Mouse (Mus musculus) v-Abl transformed pro-B cells (cell line): ENCODE data around the gene Wdfy4.

Experiments
- in situ Hi-C, 2 experiments: fragments of 400-800 bp; cut with MboI; formaldehyde crosslinking; loops; one replicate each; pipeline ENCODE4 v1.15.1; 2025; ENCODE audit not compliant: unreplicated experiment in 2 of 2

The Wdfy4 gene

DNA sequence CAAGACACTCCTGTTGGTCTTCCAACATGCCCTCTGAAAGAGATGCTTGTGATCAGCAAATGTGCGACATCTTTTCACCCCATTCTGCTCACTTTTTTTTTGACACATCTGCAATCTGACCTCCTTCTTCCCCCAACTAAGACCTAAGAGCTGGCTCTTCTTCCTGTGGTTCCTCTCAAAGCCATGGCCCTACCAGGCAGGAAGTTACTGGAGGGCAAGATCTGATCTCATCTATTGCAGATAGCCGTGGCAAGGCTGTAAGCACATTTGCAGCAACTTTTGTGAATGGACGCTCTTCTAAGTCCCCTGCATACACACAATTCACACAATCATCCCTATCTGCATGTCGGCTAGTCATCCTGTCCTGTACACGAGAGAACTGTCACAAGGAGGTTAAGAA lies 85.4 kb downstream of the Wdfy4 start:
- in situ Hi-C loops: loop anchor here in 1 of 2 experiments (5.0 to 25.0 kb wide), 2 partner anchors 78 to 338 kb away; no protein-coding TSS in a partner anchor

DNA sequence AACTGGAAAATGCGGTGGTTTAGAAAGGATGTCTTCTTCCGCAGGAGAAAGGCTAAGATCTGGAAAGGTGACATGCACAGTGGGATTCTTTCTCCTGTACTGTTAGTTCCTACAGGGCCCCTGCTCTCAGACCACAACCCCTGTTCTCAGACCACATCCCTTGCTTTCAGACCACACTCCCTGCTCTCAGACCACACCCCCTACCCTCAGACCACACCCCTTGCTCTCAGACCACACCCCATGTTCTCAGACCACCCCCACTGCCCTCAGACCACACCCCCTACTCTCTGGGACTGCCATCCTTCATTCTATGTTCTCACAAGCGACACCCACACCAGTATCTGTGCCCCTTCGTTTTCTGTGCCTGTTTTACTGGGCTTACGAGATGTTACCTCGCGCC lies 86.2 kb downstream of the Wdfy4 start:
- in situ Hi-C loops: loop anchor here in 1 of 2 experiments (5.0 kb wide), 1 partner anchor 77 kb away; no protein-coding TSS in a partner anchor

DNA sequence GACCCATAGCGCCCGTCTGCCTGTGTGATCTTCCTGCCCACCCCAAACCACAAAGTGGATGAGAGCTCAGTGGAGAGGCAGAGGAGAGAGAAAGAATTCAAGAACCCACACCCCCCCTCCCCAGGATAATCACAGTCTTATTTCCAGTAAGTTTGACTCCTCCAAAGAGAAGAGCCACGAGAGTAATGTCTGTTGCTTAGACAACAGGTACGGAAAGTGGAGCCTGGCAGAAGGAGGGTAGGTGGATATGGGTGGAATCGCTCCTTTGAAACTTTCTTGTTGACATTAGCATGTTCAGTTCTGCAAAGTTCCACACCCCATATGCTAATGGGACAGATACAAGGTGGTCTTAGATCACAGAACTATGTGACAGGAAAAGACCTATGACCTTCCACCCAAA lies 88.8 kb downstream of the Wdfy4 start:
- in situ Hi-C loops: loop anchor here in 1 of 2 experiments (5.0 kb wide), 1 partner anchor 74 kb away; no protein-coding TSS in a partner anchor

DNA sequence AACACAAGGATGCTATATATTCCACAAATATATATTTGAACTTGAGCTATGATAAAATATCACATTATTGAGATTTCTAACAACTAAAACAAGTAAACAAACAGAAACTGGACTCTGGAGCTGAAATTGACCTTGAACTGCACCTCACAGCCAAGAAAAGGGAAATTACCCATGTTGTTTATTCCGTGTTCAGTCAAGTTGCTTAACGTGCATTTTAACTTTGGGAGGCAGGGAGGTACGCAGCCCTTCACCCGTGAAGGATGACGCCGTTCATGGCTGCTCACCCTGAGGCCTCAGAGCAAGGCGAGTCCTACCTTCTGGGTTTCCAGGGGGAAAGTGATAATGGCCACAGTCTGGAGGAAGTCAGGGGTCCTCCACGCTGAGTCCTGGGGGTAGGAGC lies 102.0 kb downstream of the Wdfy4 start:
- in situ Hi-C loops: no loop called here

DNA sequence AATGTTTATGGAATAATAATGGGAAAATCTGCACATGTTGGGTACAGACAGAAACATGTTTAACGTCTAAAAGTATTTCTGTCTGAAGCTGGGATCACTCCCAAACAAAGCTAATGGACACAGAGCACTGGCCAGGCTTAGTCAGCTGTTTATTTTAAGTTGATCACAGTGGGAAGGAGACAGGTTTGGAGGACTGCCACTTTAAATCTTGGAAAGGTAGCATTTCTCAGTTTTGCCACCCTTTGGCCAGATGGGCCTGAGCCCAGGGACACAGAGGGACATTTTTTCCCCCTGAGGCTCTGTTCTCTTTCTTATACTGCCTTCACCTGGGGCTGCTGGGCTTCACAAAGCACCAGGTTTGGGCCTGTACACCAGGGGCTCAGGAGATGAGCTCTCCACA lies 103.0 kb downstream of the Wdfy4 start:
- in situ Hi-C loops: no loop called here

DNA sequence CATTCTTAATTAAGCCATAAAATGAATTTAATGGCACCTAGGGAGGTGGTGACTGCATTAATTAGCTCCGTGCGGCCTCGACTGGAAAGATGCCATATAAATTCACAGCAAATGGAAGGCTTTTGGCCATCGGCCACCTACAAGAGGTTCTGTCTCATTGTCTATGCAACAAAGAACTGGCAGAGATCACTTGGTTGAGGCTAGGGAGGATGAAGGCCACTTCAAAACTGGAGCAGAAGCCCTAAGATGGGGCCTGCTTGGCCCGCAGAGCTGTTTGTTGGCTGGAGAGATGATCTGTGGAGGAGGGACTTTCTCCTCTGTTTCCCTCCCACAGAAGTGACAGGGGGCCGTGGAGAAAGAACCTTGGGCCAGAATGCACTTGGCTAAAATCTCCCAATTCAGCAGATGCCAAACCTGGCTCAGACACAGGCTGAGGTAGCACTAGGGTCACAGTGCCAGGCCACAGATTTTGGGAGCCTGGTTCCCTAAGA lies 103.9 kb downstream of the Wdfy4 start:
- in situ Hi-C loops: no loop called here

DNA sequence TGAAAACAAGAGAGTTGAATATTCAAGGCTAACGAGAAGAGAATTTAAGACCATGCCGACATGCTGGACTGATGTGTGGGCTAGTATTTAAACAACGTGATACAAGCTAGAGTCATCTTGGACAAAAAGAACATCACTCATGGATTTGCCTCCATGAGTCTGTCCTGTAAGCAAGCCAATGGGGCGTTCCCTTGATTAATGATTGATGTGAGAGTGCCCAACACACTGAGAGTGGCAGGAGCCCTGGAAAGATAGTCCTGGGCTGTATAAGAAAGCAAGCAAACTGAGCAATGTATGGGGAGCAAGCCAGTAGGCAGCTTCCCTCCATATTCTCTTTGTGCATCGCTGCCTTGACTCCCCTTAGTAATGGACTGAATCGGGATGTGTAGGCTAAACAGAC lies 106.7 kb downstream of the Wdfy4 start:
- in situ Hi-C loops: no loop called here

DNA sequence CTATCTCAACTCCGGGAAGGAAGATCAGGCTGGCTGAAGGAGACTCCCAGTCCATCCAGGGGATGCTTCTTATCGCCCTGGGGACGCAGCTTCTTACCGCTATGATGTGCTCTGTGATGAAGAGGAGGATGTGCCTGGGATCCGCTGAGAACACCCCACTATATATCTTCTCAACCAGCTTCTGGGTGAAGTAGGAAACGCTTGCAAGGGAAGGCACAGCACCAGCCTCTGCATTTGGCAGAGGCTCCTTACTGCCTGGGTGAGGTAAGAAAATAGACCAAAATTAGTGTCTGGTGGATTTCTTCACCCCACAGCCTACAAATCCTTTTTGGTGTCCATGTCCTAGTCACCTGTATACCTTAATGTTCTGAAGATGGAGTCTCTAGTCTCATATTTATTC lies 107.2 kb downstream of the Wdfy4 start:
- in situ Hi-C loops: no loop called here

DNA sequence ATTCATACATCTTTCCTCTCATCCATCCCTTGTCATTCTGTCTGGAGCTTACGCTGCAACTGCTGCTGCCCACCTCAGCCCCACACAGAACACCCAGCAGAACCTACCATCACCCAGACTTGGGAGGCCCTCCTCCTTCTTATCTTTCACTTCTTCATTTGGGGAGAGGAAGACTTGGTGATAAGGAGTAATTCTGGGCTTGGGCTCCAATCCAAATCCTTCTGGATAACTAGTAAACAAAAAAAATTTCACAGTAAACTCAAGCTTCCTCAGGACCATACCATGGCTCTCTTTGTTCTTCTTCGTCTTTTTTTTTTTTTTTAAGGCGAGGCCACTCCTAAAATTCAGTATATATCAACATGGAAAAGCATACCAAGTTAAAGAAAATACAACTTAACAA lies 112.0 kb downstream of the Wdfy4 start:
- in situ Hi-C loops: loop anchor here in 1 of 2 experiments (25.0 kb wide), 1 partner anchor 1586 kb away; the partner anchor contains the start of genes Eaf1 and Mettl6

DNA sequence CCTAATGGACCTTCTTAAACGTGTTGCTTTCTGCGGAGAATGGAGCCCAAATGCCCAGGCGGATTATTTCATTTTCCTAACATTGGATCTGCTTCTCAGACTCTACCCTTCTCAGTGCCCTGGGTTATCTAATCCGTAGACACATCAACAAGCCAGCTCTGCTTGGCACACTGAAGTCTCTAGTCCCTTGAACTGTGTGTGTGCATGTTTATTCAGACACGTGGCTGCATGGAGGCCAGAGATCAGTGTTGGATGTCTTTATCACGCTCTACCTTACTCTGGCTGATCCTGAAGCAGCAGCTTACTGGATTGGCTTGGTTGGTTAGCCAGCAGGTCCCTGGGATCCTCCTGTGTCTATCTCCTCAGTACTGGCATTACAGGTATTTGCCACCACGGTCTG lies 113.0 kb downstream of the Wdfy4 start:
- in situ Hi-C loops: loop anchor here in 1 of 2 experiments (25.0 kb wide), 1 partner anchor 1585 kb away; the partner anchor contains the start of genes Eaf1 and Mettl6

DNA sequence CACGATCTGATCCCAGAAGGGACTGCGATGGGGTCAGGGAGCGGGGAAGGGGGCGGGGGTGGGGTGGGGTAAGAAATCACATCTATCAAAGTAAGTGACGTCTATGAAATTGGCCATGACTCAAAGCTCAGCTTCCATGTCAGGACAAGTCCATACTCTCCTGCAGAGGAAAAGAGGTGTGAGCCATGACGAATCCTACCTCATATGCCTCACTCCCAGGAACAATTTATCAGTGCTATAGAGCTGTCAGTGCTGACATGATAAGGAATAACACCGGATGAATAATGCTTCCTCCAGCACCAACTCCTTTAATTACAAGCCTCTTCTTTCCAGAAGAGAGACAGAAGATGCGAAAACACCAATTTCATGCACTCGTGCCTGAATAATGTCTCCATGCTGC lies 117.6 kb downstream of the Wdfy4 start:
- in situ Hi-C loops: loop anchor here in 1 of 2 experiments (25.0 kb wide), 1 partner anchor 1580 kb away; the partner anchor contains the start of genes Eaf1 and Mettl6

DNA sequence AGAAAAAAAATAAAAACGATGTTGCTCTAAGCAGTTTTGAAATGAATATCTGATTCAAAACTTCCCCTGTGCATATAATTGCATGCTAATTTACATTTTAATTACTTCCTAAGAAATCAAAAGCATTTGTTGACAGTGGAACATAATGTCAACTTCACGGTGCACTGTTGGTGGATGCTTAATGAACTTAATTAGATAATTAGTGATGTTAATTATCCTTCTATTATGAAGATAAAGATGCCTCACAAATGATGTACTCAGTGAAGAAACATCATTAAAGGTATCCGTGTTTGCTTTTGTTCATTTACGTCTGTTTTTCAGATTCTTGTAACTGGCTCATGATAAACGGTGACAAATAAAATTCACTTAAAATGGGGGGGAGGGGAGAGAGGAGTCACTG lies 122.3 kb downstream of the Wdfy4 start:
- in situ Hi-C loops: loop anchor here in 1 of 2 experiments (25.0 kb wide), 1 partner anchor 1576 kb away; the partner anchor contains the start of genes Eaf1 and Mettl6

DNA sequence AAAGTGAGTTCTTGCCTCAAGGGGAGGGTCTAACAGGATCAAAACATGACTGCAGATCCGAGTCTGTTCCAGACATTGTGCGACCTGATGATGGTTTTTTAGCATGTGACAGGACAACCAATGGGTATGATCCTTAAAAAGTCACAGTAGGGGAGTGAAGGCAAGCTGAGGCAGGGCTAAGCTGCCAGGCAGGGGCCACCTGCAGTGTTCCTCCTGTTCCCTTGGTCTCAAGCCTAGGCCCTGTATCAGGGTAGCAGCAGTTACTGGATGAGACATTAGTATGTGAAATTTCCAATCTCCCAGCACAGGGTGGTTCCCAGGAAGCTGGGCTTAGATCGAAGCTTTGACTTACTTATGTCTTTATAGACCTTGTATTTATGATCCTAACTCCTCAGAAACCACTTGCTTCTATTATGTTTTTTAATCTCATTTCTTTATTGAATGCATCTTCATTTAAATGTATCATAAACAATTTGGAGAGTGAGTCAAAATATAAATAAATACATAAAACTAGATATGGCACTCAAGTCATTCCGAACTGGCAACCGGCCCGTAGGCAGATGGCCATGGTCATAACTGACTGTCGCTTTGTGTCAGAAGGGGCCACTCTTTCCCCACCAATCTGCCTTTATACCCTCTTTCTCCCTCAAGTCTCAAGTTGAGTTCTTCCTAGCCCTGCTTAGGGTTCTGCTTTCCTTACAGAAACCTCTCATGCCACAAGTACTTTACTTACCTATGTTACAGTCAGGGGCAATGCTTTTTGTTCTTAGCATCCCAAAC lies 126.2 kb downstream of the Wdfy4 start:
- in situ Hi-C loops: loop anchor here in 1 of 2 experiments (25.0 kb wide), 1 partner anchor 1572 kb away; the partner anchor contains the start of genes Eaf1 and Mettl6

DNA sequence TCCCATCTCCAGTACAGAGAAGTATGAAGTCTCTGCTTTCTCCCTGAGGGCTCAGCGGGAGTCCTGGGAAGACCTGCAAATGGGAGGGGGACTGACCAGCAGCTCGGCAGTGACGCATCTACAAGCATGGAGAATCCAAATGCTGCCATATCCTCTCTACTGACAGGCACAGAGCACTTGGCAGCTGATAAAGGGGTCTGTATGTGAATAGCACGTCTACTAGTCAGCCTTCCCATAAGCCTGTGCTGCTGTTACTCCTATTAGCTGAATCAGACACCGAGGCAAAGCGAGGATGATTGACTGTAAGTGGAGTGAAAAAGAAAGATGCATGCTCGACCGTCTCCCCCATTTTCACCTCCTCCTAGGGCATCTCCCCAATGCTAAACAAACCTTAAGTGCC lies 131.9 kb downstream of the Wdfy4 start:
- in situ Hi-C loops: loop anchor here in 1 of 2 experiments (25.0 kb wide), 1 partner anchor 1566 kb away; the partner anchor contains the start of genes Eaf1 and Mettl6

DNA sequence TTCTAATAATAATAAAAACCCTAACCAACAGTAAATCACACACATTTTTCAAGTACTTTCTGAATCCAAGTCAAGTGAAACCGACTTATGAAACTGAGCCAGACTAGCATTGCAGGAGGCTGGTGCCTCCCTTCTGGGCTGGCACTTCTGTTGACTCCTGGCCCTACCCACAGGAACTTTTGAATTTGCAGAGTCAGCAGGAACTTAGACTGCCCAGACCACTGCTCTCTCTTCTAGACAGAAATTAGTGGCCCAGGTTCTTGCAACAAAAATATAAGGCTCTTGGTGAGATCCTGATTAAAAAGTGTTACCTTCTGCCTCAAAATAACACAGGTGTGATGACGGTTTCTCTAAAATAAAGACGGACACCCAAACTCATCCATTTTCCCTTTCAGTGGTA lies 140.1 kb downstream of the Wdfy4 start:
- in situ Hi-C loops: loop anchor here in 1 of 2 experiments (5.0 to 25.0 kb wide), 2 partner anchors 42 to 1683 kb away; no protein-coding TSS in a partner anchor

DNA sequence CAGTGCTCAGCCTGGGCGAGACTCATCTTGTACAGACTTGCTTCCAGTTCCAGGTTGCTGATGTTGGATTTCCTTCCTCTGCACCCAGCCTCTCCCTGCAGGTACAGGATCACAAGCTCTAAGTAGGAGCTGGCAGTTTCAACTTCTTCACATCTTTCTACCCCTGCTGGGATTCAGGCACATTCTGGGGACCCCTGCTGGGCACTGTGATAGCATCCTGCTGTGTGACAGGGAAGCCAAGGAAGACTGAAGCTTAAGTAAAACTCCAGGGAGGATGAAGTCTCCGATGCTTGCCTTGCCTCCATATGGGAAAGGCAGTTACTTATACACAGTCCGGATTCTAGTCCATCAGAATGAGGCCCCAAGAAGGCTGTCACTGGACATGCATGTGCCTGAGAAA lies 148.5 kb downstream of the Wdfy4 start:
- in situ Hi-C loops: loop anchor here in 1 of 2 experiments (25.0 kb wide), 1 partner anchor 1675 kb away; no protein-coding TSS in a partner anchor

DNA sequence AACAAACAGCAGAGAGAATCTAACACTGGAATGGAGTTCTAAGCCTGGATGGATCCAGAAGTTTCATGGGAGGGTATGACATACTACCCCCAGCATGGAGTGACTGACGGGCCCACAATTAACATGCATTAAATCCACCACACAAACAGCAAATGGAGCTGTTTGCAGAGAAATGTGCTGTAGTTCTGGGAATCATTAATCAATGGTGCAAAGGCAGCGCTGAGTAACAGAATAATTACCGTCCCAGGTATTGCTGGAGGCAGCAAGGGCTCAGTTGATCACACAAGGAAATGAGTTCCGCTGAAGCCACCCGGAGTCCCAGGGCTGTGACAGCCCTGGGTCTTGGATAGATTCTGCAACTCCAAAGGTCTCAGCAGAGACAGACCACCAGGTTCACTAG lies 149.9 kb downstream of the Wdfy4 start:
- in situ Hi-C loops: loop anchor here in 1 of 2 experiments (25.0 kb wide), 1 partner anchor 1673 kb away; no protein-coding TSS in a partner anchor

DNA sequence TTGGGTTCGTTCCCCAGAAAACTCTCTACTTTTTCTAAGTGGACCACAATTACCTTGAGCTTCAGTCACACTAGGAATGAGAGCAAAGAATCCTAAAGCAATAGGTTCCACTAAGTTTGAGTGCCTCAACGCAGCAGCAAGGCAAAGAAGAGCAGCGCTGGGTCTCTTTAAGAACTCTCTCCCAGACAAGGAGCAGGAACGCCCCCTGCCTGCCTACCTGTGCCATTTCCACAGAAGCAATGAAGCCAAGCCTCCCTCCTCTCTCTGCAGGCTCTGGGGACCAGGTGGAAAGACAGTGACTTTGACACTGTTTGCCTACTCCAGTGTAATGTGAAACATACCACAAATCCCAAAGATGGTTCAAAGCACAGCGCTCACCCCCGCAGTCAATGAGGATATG lies 151.9 kb downstream of the Wdfy4 start:
- in situ Hi-C loops: loop anchor here in 1 of 2 experiments (25.0 kb wide), 1 partner anchor 1671 kb away; no protein-coding TSS in a partner anchor

DNA sequence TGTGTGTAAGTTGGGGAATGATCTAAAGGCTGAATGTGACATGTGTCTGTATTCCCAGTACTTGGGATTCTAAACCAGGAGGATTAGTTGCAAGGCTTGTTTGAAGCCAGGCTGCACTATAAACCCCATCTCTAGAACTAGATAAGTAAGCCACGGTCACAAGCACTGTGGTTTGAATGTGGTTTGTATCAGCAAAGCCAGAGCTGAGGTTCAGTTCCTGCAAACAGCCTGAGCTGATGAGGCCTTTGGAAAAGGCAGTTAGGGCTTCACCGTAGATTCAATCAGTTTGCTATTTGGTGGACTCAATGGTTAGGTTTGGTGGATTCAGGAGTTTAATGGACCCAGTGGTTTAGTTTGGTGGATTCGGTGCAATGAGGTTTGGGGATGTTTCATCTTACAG lies 154.5 kb downstream of the Wdfy4 start:
- in situ Hi-C loops: loop anchor here in 1 of 2 experiments (25.0 kb wide), 1 partner anchor 1669 kb away; no protein-coding TSS in a partner anchor

DNA sequence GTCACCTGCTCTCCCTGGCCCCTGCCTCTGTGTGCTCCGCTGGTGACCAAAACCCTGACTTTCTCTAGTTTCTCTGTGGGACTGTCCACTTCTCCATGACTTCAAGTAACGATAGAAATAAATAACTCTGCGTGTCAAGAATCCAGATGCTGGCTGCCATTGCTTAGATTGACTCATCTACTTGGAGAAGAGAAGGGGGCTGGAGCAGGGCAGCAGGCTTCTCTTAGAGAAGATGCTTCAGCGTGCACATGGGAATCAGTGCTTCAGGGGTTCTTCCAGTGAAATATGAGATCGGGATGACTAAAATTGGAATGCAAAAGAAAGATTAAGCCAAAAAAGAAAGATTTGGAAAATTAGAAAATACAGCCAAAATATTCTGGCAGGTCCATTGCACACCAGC lies 165.7 kb downstream of the Wdfy4 start:
- in situ Hi-C loops: loop anchor here in 1 of 2 experiments (5.0 kb wide), 1 partner anchor 78 kb away; no protein-coding TSS in a partner anchor

DNA sequence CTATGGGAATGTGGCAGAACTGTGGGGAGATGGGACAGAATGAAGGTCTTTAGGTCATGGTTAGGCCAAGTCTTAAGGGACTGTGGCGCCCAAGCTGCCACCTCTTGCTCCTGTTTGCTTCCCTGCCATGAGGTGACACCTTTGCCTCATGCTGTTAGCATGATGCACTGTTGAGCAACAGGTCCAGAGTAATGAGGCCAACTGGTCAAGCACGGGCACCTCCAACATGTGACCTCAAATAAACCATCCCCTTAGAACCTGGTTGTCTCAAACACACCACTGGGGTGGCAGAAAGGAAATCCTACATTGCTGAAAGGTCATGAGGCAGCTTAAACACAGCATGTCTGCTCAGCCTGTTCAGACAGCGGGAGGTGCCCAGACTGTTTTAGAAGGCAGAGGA lies 166.3 kb downstream of the Wdfy4 start:
- in situ Hi-C loops: no loop called here
